Mouse (Mus musculus): ENCODE measurements around the gene Fbxl15. TPM values are rescaled to one million over a fixed set of nuclear protein-coding genes. Genes with fewer than 3 reads are reported as not detected.

The Fbxl15 gene
- total and polyA plus RNA-seq, 2 experiments from 2014 or later = 55.2 to 57.8 TPM

DNA sequence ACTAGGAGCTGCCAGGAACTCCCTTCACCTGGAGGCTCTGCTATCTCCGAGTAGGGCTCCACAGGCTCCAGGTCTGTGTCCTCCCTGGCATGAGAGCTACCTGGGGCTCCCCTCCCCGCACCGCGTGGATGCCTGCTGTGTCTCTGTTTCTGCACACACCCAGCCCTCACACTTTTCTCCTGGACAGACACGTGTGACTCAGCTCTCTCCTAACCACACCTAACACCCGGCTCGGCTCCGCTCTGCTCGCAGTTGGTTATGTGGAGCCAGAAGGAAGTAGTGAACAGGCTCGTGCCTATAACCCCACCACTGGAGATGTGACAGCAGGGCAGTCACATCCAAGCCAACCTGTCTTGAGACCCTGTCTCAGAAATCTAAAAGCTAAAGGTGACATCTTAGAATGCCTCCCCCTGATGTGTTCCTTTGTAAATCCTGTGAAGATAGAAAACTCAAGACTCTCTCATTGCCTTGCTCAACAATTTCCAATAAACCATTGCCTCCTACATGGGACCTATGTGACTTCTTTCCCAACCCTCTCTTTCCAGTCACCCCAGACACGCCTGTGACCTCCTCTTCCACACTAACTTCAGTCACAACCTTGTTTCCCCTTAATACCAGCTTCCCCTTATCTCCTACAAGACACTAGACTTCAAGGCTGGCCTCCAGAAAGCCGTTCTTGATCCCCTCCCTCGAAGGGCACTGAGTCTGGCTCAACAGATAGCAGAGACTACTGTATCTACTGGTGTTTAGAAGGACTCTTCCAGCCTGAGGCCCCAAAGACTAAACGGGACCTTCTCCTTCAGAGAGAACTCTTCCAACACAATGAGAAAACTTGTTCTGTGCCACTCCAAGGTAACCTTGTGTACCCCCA is 12.9 kb upstream of the Fbxl15 start:
- DNase-seq (ENCODE audit: low spot score) = no peak
- H3K27me3 ChIP-seq (ENCODE audit: insufficient read depth, low read length) = peaks cover 4% of the 10 kb centered on the region; the same call in 1 of the 2 replicates
- peak overlapping the region; percentile 83; the same call in 1 of the 2 replicates for H3K4me2 ChIP-seq (ENCODE audit: low read depth, low read length, poor library complexity, severe bottlenecking)
- H3K4me1 ChIP-seq (ENCODE audit: insufficient read depth, low read length) = peaks cover 11% of the 10 kb centered on the region
- no peak for ATAC-seq (ENCODE audit: low FRiP score)
- TF ChIP-seq CTCF (IDR thresholded peaks at IDR 0.05) = no peak
- WGBS = 50% methylated on average over 14 of the region's 14 CpGs
- no peaks in the 10 kb centered on the region for H3K9me3 ChIP-seq (ENCODE audit: low read length)
- no peak overlapping the region for H3K27ac ChIP-seq (ENCODE audit: low read depth, low read length)
- H3K9ac ChIP-seq (replicated peaks; ENCODE audit: low read length, poor library complexity, severe bottlenecking) = no peak overlapping the region
- H3K36me3 ChIP-seq (ENCODE audit: insufficient read depth, low read length) = peaks cover 44% of the 10 kb centered on the region
- H3K4me3 ChIP-seq (ENCODE audit: low read depth, low read length) = no peak overlapping the region

DNA sequence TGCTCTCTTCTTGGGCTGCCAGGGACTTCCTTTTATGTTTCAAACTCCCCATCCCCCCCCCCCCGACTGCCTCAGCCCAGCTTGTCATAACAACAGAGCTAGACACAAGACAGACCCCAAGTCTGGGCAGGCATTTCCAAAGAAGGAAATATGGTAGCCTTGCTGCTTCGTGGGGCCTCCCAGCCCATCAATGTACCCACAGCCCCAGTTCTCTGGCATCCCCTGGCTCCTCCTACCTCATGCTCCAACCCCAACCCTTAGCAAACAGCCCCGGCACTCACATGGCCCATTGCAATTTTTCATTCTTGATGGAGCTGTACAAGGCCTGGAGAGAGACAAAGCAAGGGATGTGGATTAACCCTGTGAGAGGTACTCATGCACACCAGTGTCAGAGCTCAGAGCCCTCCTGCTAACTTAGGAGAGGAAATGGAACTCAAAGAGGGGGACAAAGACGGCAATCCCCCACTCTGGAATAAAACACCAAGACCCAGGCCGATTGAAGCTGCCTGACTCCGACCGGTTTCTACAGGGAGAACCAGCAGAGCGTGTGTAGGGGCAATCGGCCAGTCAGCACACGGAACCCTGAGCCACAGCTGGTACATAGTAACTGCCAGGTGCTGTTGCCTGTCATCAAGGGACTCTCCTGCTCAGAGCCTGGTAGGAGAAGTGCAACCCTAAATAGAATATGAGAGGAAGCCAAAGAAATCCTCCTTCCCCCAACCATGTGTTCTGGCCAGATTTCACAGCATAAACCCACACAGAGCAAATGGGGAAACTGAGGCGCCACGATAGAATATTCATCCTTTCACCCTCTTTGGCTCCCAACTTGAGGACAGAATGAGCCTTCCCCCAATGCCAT is 12.0 kb upstream of the Fbxl15 start:
- Histone ChIP-seq H3K36me3 (ENCODE audit: insufficient read depth, low read length) (peaks cover 40% of the 10 kb centered on the region), H3K4me1 (ENCODE audit: insufficient read depth, low read length) (peaks cover 12% of the 10 kb centered on the region), H3K27ac (ENCODE audit: low read depth, low read length) (no peak overlapping the region), H3K9ac (replicated peaks; ENCODE audit: low read length, poor library complexity, severe bottlenecking) (0 out of 2 replicates have a peak overlapping the region, but pooled peaks have one; percentile 77), H3K9me3 (ENCODE audit: low read length) (no peaks in the 10 kb centered on the region), H3K4me2 (ENCODE audit: low read depth, low read length, poor library complexity, severe bottlenecking) (peak overlapping the region; percentile 83), H3K27me3 (ENCODE audit: insufficient read depth, low read length) (peaks cover 4% of the 10 kb centered on the region; the same call in 1 of the 2 replicates), H3K4me3 (ENCODE audit: low read depth, low read length) (peak overlapping the region; percentile 75)
- no peak for ATAC-seq (ENCODE audit: low FRiP score)
- WGBS = 51% methylated on average over 12 of the region's 12 CpGs
- no peak for TF ChIP-seq CTCF (IDR thresholded peaks at IDR 0.05)
- no peak for DNase-seq (ENCODE audit: low spot score)

DNA sequence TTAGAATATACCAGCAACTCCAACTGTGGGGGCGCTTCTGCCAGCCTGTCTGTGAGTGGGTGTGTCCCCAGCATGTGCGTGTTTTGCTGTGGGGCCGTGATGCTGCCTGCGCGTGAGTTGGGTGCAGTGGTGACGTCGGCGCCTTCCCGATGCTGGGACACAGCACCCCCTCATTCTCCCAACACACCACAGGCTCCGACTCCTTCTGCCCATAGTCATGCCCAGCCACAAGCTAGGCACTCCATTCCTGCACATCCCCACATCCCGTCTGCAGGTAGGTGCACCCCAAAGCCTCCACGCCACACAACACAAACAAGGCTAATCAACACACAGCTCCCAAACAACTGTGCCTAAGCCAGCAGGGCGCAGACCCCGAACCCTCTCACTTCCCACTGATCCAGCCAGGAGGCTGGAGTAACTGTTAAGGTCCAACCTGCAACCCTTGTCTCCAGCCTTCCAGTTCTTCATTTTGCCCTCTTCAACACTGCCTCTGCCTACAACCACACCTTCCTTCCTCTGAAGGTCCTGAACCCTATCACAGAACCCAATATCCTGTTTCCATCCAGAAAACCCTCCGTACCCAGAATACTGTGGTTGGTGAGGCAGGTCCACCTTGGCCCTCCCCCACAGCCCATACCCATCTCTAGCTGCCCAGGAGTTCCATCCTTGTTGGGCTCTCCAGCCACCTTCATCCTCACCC is 11.0 kb upstream of the Fbxl15 start:
- peak overlapping the region; percentile 75 for H3K4me3 ChIP-seq (ENCODE audit: low read depth, low read length)
- no peak for DNase-seq (ENCODE audit: low spot score)
- H3K27ac ChIP-seq (ENCODE audit: low read depth, low read length) = peak overlapping the region; percentile 73
- peaks cover 29% of the 10 kb centered on the region for H3K36me3 ChIP-seq (ENCODE audit: insufficient read depth, low read length)
- no peak for TF ChIP-seq CTCF (IDR thresholded peaks at IDR 0.05)
- H3K9me3 ChIP-seq (ENCODE audit: low read length) = no peaks in the 10 kb centered on the region
- H3K4me2 ChIP-seq (ENCODE audit: low read depth, low read length, poor library complexity, severe bottlenecking) = peak overlapping the region; percentile 83
- WGBS = 25% methylated on average over 15 of the region's 15 CpGs
- peak overlapping the region; percentile 77 for H3K9ac ChIP-seq (replicated peaks; ENCODE audit: low read length, poor library complexity, severe bottlenecking)
- H3K4me1 ChIP-seq (ENCODE audit: insufficient read depth, low read length) = peaks cover 22% of the 10 kb centered on the region
- H3K27me3 ChIP-seq (ENCODE audit: insufficient read depth, low read length) = peaks cover 4% of the 10 kb centered on the region; the same call in 1 of the 2 replicates
- 0 out of 2 replicates have a peak, but pooled peaks have one; percentile 13 for ATAC-seq (ENCODE audit: low FRiP score)

DNA sequence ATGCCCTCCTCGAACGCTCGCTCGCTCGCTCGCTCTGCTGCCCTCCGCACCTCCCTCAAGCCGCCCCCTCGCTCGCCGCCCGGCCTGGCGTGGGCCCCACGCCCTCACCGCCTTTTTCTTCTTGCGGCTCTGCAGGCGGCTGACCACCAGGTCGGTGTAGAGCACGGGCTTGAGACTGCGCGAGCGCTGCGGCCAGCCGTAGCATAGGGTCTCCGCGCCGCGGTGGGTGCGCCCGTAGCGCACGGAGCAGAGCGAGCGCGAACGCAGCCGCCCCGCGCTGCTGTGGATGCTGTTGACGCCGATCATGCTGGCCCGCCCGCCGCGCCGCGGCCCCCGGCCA is 10.5 kb upstream of the Fbxl15 start:
- no peak for DNase-seq (ENCODE audit: low spot score)
- Histone ChIP-seq H3K36me3 (ENCODE audit: insufficient read depth, low read length) (peaks cover 26% of the 10 kb centered on the region), H3K9me3 (ENCODE audit: low read length) (no peaks in the 10 kb centered on the region), H3K4me1 (ENCODE audit: insufficient read depth, low read length) (peaks cover 27% of the 10 kb centered on the region), H3K4me3 (ENCODE audit: low read depth, low read length) (peak overlapping the region; percentile 75), H3K27me3 (ENCODE audit: insufficient read depth, low read length) (peaks cover 4% of the 10 kb centered on the region; the same call in 1 of the 2 replicates), H3K4me2 (ENCODE audit: low read depth, low read length, poor library complexity, severe bottlenecking) (peak overlapping the region; percentile 83), H3K27ac (ENCODE audit: low read depth, low read length) (peak overlapping the region; percentile 73), H3K9ac (replicated peaks; ENCODE audit: low read length, poor library complexity, severe bottlenecking) (peak overlapping the region; percentile 77)
- no peak for TF ChIP-seq CTCF (IDR thresholded peaks at IDR 0.05)
- WGBS = 1% methylated on average over 44 of the region's 48 CpGs
- peak; percentile 52 for ATAC-seq (ENCODE audit: low FRiP score)

DNA sequence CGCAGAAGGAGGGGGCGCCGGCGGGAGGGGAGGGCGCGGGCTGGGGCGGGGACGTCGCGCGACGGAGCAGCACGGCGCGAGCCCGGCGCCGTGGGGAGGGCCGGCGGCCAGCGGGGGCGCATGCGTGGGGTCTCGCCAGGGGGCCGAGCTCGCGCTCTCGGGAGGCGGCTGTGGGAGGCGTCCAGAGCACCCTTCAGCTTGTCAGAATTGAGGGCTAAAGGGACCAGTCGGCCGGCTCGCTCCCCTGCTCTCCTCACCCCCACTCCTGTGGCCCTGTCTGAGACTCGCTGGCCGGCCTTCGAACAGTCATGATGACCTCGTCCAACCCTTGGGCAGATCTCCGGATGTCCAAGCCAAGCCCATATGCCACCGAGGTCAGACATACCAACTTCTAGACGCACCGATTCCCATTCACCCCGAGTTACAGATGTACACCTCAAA is 9.9 kb upstream of the Fbxl15 start:
- WGBS = 2% methylated on average over 22 of the region's 42 CpGs
- H3K4me2 ChIP-seq (ENCODE audit: low read depth, low read length, poor library complexity, severe bottlenecking) = peak overlapping the region; percentile 83
- TF ChIP-seq CTCF (IDR thresholded peaks at IDR 0.05) = no peak
- DNase-seq (ENCODE audit: low spot score) = peak; percentile 41
- H3K27ac ChIP-seq (ENCODE audit: low read depth, low read length) = peak overlapping the region; percentile 73
- peaks cover 31% of the 10 kb centered on the region for H3K4me1 ChIP-seq (ENCODE audit: insufficient read depth, low read length)
- peaks cover 23% of the 10 kb centered on the region for H3K36me3 ChIP-seq (ENCODE audit: insufficient read depth, low read length)
- H3K27me3 ChIP-seq (ENCODE audit: insufficient read depth, low read length) = peaks cover 4% of the 10 kb centered on the region; the same call in 1 of the 2 replicates
- peak overlapping the region; percentile 77 for H3K9ac ChIP-seq (replicated peaks; ENCODE audit: low read length, poor library complexity, severe bottlenecking)
- peak overlapping the region; percentile 75 for H3K4me3 ChIP-seq (ENCODE audit: low read depth, low read length)
- peak; percentile 32 for ATAC-seq (ENCODE audit: low FRiP score)
- H3K9me3 ChIP-seq (ENCODE audit: low read length) = no peaks in the 10 kb centered on the region

Data from midbrain, postnatal 0 days (tissue).